9 mouse cellular contexts compared by ENCODE assay signal in the genomic region with DNA sequence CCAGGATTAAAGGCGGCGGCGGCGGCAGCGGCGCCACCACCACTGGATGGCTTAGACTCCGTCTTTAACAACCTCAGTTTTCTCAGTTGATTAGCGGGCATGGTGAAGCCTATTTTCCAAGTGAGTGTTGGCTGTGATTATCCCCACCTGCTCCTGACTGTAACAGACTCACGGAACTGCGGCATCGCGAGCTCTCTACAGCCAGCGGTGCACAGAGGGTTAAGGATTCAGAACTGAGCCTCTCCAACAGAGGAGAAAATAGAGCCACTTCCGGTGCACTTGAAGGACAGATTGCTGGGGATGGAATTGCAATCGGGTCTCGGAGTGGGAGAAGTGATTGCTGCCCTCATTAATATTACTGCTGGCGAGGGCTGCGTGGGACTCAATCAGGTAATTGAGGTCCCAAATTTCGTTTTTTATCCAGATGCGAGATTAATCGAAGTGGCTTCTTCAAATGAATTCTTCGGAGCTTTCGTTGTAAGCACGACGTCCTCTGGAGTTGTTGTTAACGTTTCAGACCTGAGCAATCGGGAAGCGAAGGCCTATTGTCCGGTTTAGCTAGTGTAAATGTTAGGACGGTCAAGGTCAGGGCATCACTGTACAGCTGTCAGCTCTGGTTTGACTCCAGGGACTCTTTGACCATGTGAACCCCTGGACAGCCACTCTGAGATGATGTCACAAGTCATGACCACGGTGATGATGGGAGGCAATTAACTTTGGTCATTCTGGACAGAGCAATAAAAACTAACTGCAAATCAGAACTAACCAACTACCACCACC.
A peak's percentile ranks its signal among the peaks of the same experiment; 100 is the strongest.
DNase-seq lines count a peak whose midpoint lies in the region; ATAC-seq and TF ChIP-seq lines count a peak whose summit lies in the region.
"Had no signal": no experiment of that assay in that cellular context is flagged by ENCODE, and none has a peak within 500 bp of the region (broad histone marks: within the 10 kb centered on the region; RNA-seq: fewer than 3 reads in every experiment).

No protein-coding gene starts in this region.

- no peak for TF ChIP-seq CTCF in lung, embryonic 14.5 days (IDR thresholded peaks at IDR 0.05; ENCODE audit: low read depth)
- no peak for TF ChIP-seq CTCF in left cerebral cortex, adult 2 months (IDR thresholded peaks at IDR 0.05)

- intact Hi-C loops in left cerebral cortex, adult 2 months (cut with DNase I) = no loop called here

- 38% methylated on average over 31 of the region's 31 CpGs for WGBS in lung, embryonic 14.5 days
- 60% methylated on average over 31 of the region's 31 CpGs for WGBS in forebrain, embryonic 13.5 days
- 59% methylated on average over 31 of the region's 31 CpGs for WGBS in limb, embryonic 10.5 days

- ATAC-seq in lung, embryonic 14.5 days (ENCODE audit: insufficient read depth) = no peak
- ATAC-seq in forebrain, embryonic 13.5 days = no peak

- peak; percentile 60 for DNase-seq in lung, embryonic 14.5 days
- no peak for DNase-seq in lung, postnatal 10 days
- DNase-seq in limb, embryonic 10.5 days (ENCODE audit: low spot score) = no peak
- DNase-seq in retina, postnatal 1 day = peak; percentile 51
- no peak for DNase-seq in urinary bladder, postnatal 14 days (ENCODE audit: low spot score)
- no peak for DNase-seq in adrenal gland, postnatal 14 days
- DNase-seq in left cerebral cortex, adult 2 months (ENCODE audit: extremely low spot score in 1 of 2, low spot score in 2 of 2) = no peak
- DNase-seq: kidney, postnatal 25 days had no signal

- H3K27ac ChIP-seq in lung, embryonic 14.5 days (ENCODE audit: low read depth) = no peak overlapping the region
- no peak overlapping the region for H3K27ac ChIP-seq in forebrain, embryonic 13.5 days
- H3K27ac ChIP-seq in limb, embryonic 10.5 days = peak overlapping the region; percentile 63; the same call in 1 of the 2 replicates
- H3K27ac ChIP-seq in left cerebral cortex, adult 2 months = no peak overlapping the region

- no peaks in the 10 kb centered on the region for H3K27me3 ChIP-seq in lung, embryonic 14.5 days (ENCODE audit: insufficient read depth, low read length)
- no peaks in the 10 kb centered on the region for H3K27me3 ChIP-seq in forebrain, embryonic 13.5 days
- 0 out of 2 replicates have a peak, but pooled peaks cover 5% of the 10 kb centered on the region for H3K27me3 ChIP-seq in limb, embryonic 10.5 days (ENCODE audit: low read depth, poor library complexity, severe bottlenecking)

- no peaks in the 10 kb centered on the region for H3K9me3 ChIP-seq in lung, embryonic 14.5 days (ENCODE audit: low read depth, low read length)
- H3K9me3 ChIP-seq in forebrain, embryonic 13.5 days (replicated peaks) = peaks cover 5% of the 10 kb centered on the region; the same call in 1 of the 2 replicates
- H3K9me3 ChIP-seq in limb, embryonic 10.5 days (replicated peaks) = no peaks in the 10 kb centered on the region

- peak overlapping the region; percentile 38; the same call in 1 of the 2 replicates for H3K9ac ChIP-seq in lung, embryonic 14.5 days
- H3K9ac ChIP-seq in forebrain, embryonic 13.5 days = no peak overlapping the region

- H3K36me3 ChIP-seq in lung, embryonic 14.5 days (ENCODE audit: insufficient read depth) = no peaks in the 10 kb centered on the region
- H3K36me3 ChIP-seq in forebrain, embryonic 13.5 days (ENCODE audit: poor library complexity, severe bottlenecking) = no peaks in the 10 kb centered on the region
- no peaks in the 10 kb centered on the region for H3K36me3 ChIP-seq in limb, embryonic 10.5 days

- peak overlapping the region; percentile 58 for H3K4me2 ChIP-seq in lung, embryonic 14.5 days
- H3K4me2 ChIP-seq in forebrain, embryonic 13.5 days = peak overlapping the region; percentile 44

- H3K4me1 ChIP-seq in lung, embryonic 14.5 days (ENCODE audit: insufficient read depth) = no peaks in the 10 kb centered on the region
- H3K4me1 ChIP-seq in forebrain, embryonic 13.5 days = no peaks in the 10 kb centered on the region; the same call in 1 of the 2 replicates
- H3K4me1 ChIP-seq in limb, embryonic 10.5 days = peaks cover 14% of the 10 kb centered on the region

- H3K4me3 ChIP-seq in lung, embryonic 14.5 days (ENCODE audit: low read depth, low read length) = peak overlapping the region; percentile 19
- H3K4me3 ChIP-seq in forebrain, embryonic 13.5 days = no peak overlapping the region
- H3K4me3 ChIP-seq in limb, embryonic 10.5 days = peak overlapping the region; percentile 24; the same call in 1 of the 2 replicates
- H3K4me3 ChIP-seq in left cerebral cortex, adult 2 months = no peak overlapping the region

Comparison
In these comparisons a context has a peak if more than half of its experiments do, and no peak if none do; other contexts are left out.
1. DNase-seq: peak in lung, embryonic 14.5 days (single experiment) and retina, postnatal 1 day (single experiment); none in lung, postnatal 10 days (single experiment), limb, embryonic 10.5 days (single experiment), urinary bladder, postnatal 14 days (single experiment), adrenal gland, postnatal 14 days (single experiment) and left cerebral cortex, adult 2 months (0 of 2).
2. H3K4me3 ChIP-seq: peak in lung, embryonic 14.5 days (single experiment) and limb, embryonic 10.5 days (single experiment); none in forebrain, embryonic 13.5 days (single experiment) and left cerebral cortex, adult 2 months (single experiment).